Mouse (Mus musculus) thymus, adult 2 months (tissue): Measurements from ENCODE around the gene Vmn2r124.

ENCODE experiments used
- CTCF ChIP-seq: fragments of 200-500 bp; IDR thresholded peaks from 2 replicates; pipeline ENCODE4 v1.5.1; 2012; ENCODE audit warnings: mild to moderate bottlenecking, control low read depth, low read length, moderate library complexity, borderline replicate concordance; ENCODE audit not compliant: control insufficient read depth, poor library complexity, insufficient read depth; ENCODE audit errors: extremely low read depth
- POLR2A ChIP-seq: fragments of 200-500 bp; IDR thresholded peaks from 2 replicates; pipeline ENCODE4 v1.6.1; 2012; ENCODE audit warnings: mild to moderate bottlenecking, low read length, control low read depth, moderate library complexity; ENCODE audit not compliant: control insufficient read depth, poor library complexity, insufficient read depth; ENCODE audit errors: extremely low read depth

DNA sequence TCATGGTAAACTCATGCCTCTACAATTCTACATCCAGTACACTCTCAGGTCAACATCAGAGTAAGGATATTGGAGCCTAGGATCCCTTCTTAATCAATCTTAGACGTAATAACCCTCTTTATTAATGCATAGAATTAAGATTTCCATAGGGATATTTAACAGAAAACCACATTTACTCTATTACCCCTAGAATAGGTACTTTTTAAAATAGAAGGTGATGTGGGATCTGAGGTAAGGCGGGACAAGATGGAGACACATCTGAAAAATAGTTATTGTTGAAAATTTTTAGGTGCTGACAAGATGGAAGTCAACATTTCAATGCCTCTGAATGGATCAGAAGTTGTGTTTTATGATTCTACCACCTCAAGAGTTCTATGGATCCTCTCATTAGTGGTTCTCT is 27.8 kb upstream of the Vmn2r124 start, which contains the start of gene Fpr-rs4:
- TF ChIP-seq POLR2A = no peak
- no peak for TF ChIP-seq CTCF
